Comparison of ENCODE assay signal across 11 mouse cellular contexts in genomic region chrX:52162206-52162605, GRCm38 (mm10). TPM values are rescaled to one million over a fixed set of nuclear protein-coding genes. Genes with fewer than 3 reads are reported as not detected.
DNase-seq lines count a peak whose midpoint lies in the region; ATAC-seq and TF ChIP-seq lines count a peak whose summit lies in the region.
"Had no signal": no experiment of that assay in that cellular context is flagged by ENCODE, and none has a peak within 500 bp of the region (broad histone marks: within the 10 kb centered on the region; RNA-seq: fewer than 3 reads in every experiment).

No protein-coding gene starts in this region.

- TF ChIP-seq CTCF in brain, embryonic 14.5 days (IDR thresholded peaks at IDR 0.05; ENCODE audit: borderline replicate concordance, extremely low read depth, insufficient read depth, insufficient read length) = no peak

- TF ChIP-seq POLR2A in brain, embryonic 14.5 days (IDR thresholded peaks at IDR 0.05; ENCODE audit: borderline replicate concordance, extremely low read depth, insufficient read depth, insufficient read length, poor library complexity, severe bottlenecking) = no peak

- H3K4me2 ChIP-seq in limb, embryonic 12.5 days = peak overlapping the region; percentile 62
- H3K4me2 ChIP-seq in forebrain, embryonic 16.5 days (ENCODE audit: low read length) = peak overlapping the region; percentile 67; the same call in 1 of the 2 replicates

- no peaks in the 10 kb centered on the region for H3K36me3 ChIP-seq in limb, embryonic 12.5 days
- no peaks in the 10 kb centered on the region for H3K36me3 ChIP-seq in limb, embryonic 10.5 days
- no peaks in the 10 kb centered on the region for H3K36me3 ChIP-seq in forebrain, embryonic 16.5 days (ENCODE audit: control insufficient read depth, insufficient read depth)

- WGBS in limb, embryonic 12.5 days = 88% methylated on average over 1 of the region's 1 CpGs
- WGBS in limb, embryonic 10.5 days = 91% methylated on average over 1 of the region's 1 CpGs
- WGBS in forebrain, embryonic 16.5 days = 18% methylated on average over 1 of the region's 1 CpGs

- H3K4me1 ChIP-seq in limb, embryonic 12.5 days (replicated peaks) = 0 out of 2 replicates have a peak, but pooled peaks cover 2% of the 10 kb centered on the region
- peaks cover 13% of the 10 kb centered on the region; the same call in 1 of the 2 replicates for H3K4me1 ChIP-seq in limb, embryonic 10.5 days
- peaks cover 6% of the 10 kb centered on the region; the same call in 1 of the 2 replicates for H3K4me1 ChIP-seq in forebrain, embryonic 16.5 days (replicated peaks; ENCODE audit: control insufficient read depth, insufficient read depth, low read length)

- peaks cover 49% of the 10 kb centered on the region for H3K27me3 ChIP-seq in limb, embryonic 12.5 days
- peaks cover 64% of the 10 kb centered on the region for H3K27me3 ChIP-seq in limb, embryonic 10.5 days (ENCODE audit: low read depth, poor library complexity, severe bottlenecking)
- no peaks in the 10 kb centered on the region; the same call in 1 of the 2 replicates for H3K27me3 ChIP-seq in forebrain, embryonic 16.5 days (replicated peaks; ENCODE audit: control insufficient read depth, insufficient read depth, low read length)

- H3K27ac ChIP-seq in limb, embryonic 12.5 days = no peak overlapping the region
- no peak overlapping the region for H3K27ac ChIP-seq in limb, embryonic 10.5 days
- H3K27ac ChIP-seq in forebrain, embryonic 16.5 days (ENCODE audit: low read length) = no peak overlapping the region

- H3K9me3 ChIP-seq in limb, embryonic 12.5 days = no peaks in the 10 kb centered on the region
- H3K9me3 ChIP-seq in limb, embryonic 10.5 days (replicated peaks) = no peaks in the 10 kb centered on the region
- H3K9me3 ChIP-seq in forebrain, embryonic 16.5 days (ENCODE audit: control insufficient read depth, low read length) = no peaks in the 10 kb centered on the region
- H3K9me3 ChIP-seq: G1E had no signal

- H3K4me3 ChIP-seq in limb, embryonic 12.5 days (replicated peaks) = peak overlapping the region; percentile 53; the same call in 1 of the 2 replicates
- no peak overlapping the region for H3K4me3 ChIP-seq in limb, embryonic 10.5 days
- H3K4me3 ChIP-seq in forebrain, embryonic 16.5 days (replicated peaks; ENCODE audit: low read length) = peak overlapping the region; percentile 50

- H3K9ac ChIP-seq in limb, embryonic 12.5 days (replicated peaks) = no peak overlapping the region
- H3K9ac ChIP-seq in forebrain, embryonic 16.5 days (replicated peaks; ENCODE audit: low read depth, low read length) = no peak overlapping the region

- peak; percentile 2 for DNase-seq in gastrocnemius, adult 18-20 months (ENCODE audit: low spot score)
- no peak for DNase-seq in gastrocnemius, adult 8-10 months (ENCODE audit: low spot score in 2 of 2)
- no peak for DNase-seq in limb, embryonic 10.5 days (ENCODE audit: low spot score)
- peak; percentile 51 for DNase-seq in brain, embryonic 14.5 days (ENCODE audit: low read depth)
- DNase-seq in thymus, postnatal 36 days = no peak
- DNase-seq in left cerebral cortex, adult 9 months (ENCODE audit: low spot score in 2 of 2) = no peak
- DNase-seq: kidney, adult 11 months had no signal

- ATAC-seq in limb, embryonic 12.5 days (ENCODE audit: insufficient number of reproducible peaks, insufficient read depth, low FRiP score, low TSS enrichment, low read depth) = no peak
- no peak for ATAC-seq in forebrain, embryonic 16.5 days

RNA-seq across cellular contexts. Expression of gene Gpc4, which starts 2.8 kb away (rescaled TPM):
- total RNA-seq in gastrocnemius, adult 18-20 months (2021) = 10 to 100 TPM; 38.6 to 46.2 TPM
- total RNA-seq in gastrocnemius, adult 8-10 months (2022) = 10 to 100 TPM; 29.8 to 38.1 (median 34.0) TPM
- 40.4 and 42.7 TPM in 2 replicates for polyA plus RNA-seq in limb, embryonic 12.5 days (2016; fragmentation: Nextera tagmentation; extraction: Ambion mirVana)
- 17.5 and 18.8 TPM in 2 replicates for polyA plus RNA-seq in limb, embryonic 10.5 days (2016; fragmentation: Nextera tagmentation; extraction: Ambion mirVana)
- 15.2 and 19.5 TPM in 2 replicates for polyA plus RNA-seq in brain, embryonic 14.5 days (2012; rRNA removed)
- 31.3 and 39.5 TPM in 2 replicates for polyA plus RNA-seq in forebrain, embryonic 16.5 days (2015; fragmentation: Nextera tagmentation; extraction: Ambion mirVana)
- total RNA-seq: neutrophil, adult 5-6 weeks had no signal

Comparison
In these comparisons a context has a peak if more than half of its experiments do, and no peak if none do; other contexts are left out.
1. DNase-seq: peak in gastrocnemius, adult 18-20 months (single experiment) and brain, embryonic 14.5 days (single experiment); none in gastrocnemius, adult 8-10 months (0 of 2), limb, embryonic 10.5 days (single experiment), thymus, postnatal 36 days (0 of 2) and left cerebral cortex, adult 9 months (0 of 2).